Mouse (Mus musculus) kidney, embryonic 16.5 days (tissue): ENCODE data around the gene Pip4k2c. TPM values are rescaled to one million over a fixed set of nuclear protein-coding genes. Genes with fewer than 3 reads are reported as not detected.
A peak's percentile ranks its signal among the peaks of the same experiment; 100 is the strongest.
"Not testable (repeated sequence)": the region's sequence is repeated elsewhere in the genome, so short reads cannot be mapped to it uniquely, and the experiment has no call there.

Experiments used
- ATAC-seq: fragments of 200-750 bp; cut with Nextera tagmentation; 2 replicates; pipeline ENCODE4 v1.8.0; 2017; ENCODE audit warnings: moderate TSS enrichment; ENCODE audit not compliant: low FRiP score, low TSS enrichment
- H3K27ac ChIP-seq: fragments of 300-500 bp; sonication (generic); 2 replicates; pipeline ENCODE4 v1.5.1; 2014; ENCODE audit warnings: low read length
- H3K27me3 ChIP-seq: fragments of 300-500 bp; sonication (generic); 2 replicates; pipeline ENCODE4 v1.6.1; 2014; ENCODE audit warnings: low read length, control low read depth, mixed read lengths; ENCODE audit not compliant: insufficient read depth
- H3K36me3 ChIP-seq: fragments of 300-500 bp; sonication (generic); 2 replicates; pipeline ENCODE4 v1.6.1; 2014; ENCODE audit warnings: low read length, control low read depth, mixed read lengths; ENCODE audit not compliant: insufficient read depth
- H3K4me1 ChIP-seq: fragments of 300-500 bp; sonication (generic); 2 replicates; pipeline ENCODE4 v1.6.1; 2014; ENCODE audit warnings: low read length, control low read depth, mixed read lengths; ENCODE audit not compliant: insufficient read depth
- H3K4me2 ChIP-seq: fragments of 300-500 bp; sonication (generic); replicated peaks from 2 replicates; pipeline ENCODE4 v1.6.1; 2014; ENCODE audit warnings: low read depth, low read length
- H3K4me3 ChIP-seq: fragments of 300-500 bp; sonication (generic); 2 replicates; pipeline ENCODE4 v1.5.1; 2014; ENCODE audit warnings: mild to moderate bottlenecking, low read length
- H3K9ac ChIP-seq: fragments of 300-500 bp; sonication (generic); replicated peaks from 2 replicates; pipeline ENCODE4 v1.6.1; 2014; ENCODE audit warnings: low read length
- H3K9me3 ChIP-seq: fragments of 300-500 bp; sonication (generic); 2 replicates; pipeline ENCODE4 v1.6.1; 2016; ENCODE audit warnings: low read length, control low read depth
- WGBS: fragments of 180-500 bp; shearing (Covaris S2); extraction: QIAGEN DNeasy Blood & Tissue Kit; methylation state at CpG from one replicate; pipeline ENCODE4 v1.1.7; 2014; 5-methylcytosine and 5-hydroxymethylcytosine counted together
- polyA plus RNA-seq: library from polyadenylated mRNA; unstranded; fragments of >200 nt; fragmentation: Nextera tagmentation; extraction: Ambion mirVana; gene quantifications from 2 replicates; pipeline ENCODE4 v1.2.1, GENCODE M21; 2015

Pip4k2c gene
- polyA plus RNA-seq, 1 experiment from 2014 or later, result 50.9 TPM

GRCm38 (mm10) chr10:127198492-127198891 is 12.9 kb downstream of the Pip4k2c start:
- H3K4me1 ChIP-seq, result peaks cover 38% of the 10 kb centered on the region
- 26% methylated on average over 2 of the region's 2 CpGs for WGBS
- peaks cover 43% of the 10 kb centered on the region for H3K36me3 ChIP-seq
- H3K9me3 ChIP-seq, result no peaks in the 10 kb centered on the region
- ATAC-seq, result no peak
- no peak overlapping the region for H3K4me3 ChIP-seq
- peak overlapping the region; percentile 24 for H3K27ac ChIP-seq
- no peaks in the 10 kb centered on the region for H3K27me3 ChIP-seq
- no peak overlapping the region for H3K4me2 ChIP-seq
- no peak overlapping the region for H3K9ac ChIP-seq

- Histone ChIP-seq H3K27me3 (no peaks in the 10 kb centered on the region), H3K4me3 (no peak overlapping the region), H3K9me3 (no peaks in the 10 kb centered on the region), H3K4me2 (no peak overlapping the region), H3K36me3 (peaks cover 40% of the 10 kb centered on the region), H3K9ac (no peak overlapping the region), H3K27ac (0 out of 2 replicates have a peak overlapping the region, but pooled peaks have one; percentile 97), H3K4me1 (peaks cover 38% of the 10 kb centered on the region)
- 76% methylated on average over 11 of the region's 11 CpGs for WGBS
- ATAC-seq, result no peak
These were observed 13.8 kb downstream of the Pip4k2c start for GRCm38 (mm10) chr10:127197505-127198110.

- H3K36me3 ChIP-seq, result peaks cover 40% of the 10 kb centered on the region
- H3K27me3 ChIP-seq, result no peaks in the 10 kb centered on the region
- no peak for ATAC-seq
- peaks cover 38% of the 10 kb centered on the region for H3K4me1 ChIP-seq
- H3K27ac ChIP-seq, result peak overlapping the region; percentile 97; the same call in 1 of the 2 replicates
- no peak overlapping the region for H3K4me3 ChIP-seq
- no peak overlapping the region for H3K4me2 ChIP-seq
- no peak overlapping the region for H3K9ac ChIP-seq
- H3K9me3 ChIP-seq, result no peaks in the 10 kb centered on the region
- WGBS, result 88% methylated on average over 8 of the region's 8 CpGs
These were observed 14.3 kb downstream of the Pip4k2c start for GRCm38 (mm10) chr10:127197104-127197503.

- peak; percentile 79 for ATAC-seq
- H3K9ac ChIP-seq, result peak overlapping the region; percentile 96
- peak overlapping the region; percentile 89 for H3K4me3 ChIP-seq
- H3K27me3 ChIP-seq, result no peaks in the 10 kb centered on the region
- no peaks in the 10 kb centered on the region for H3K9me3 ChIP-seq
- peak overlapping the region; percentile 97 for H3K27ac ChIP-seq
- peaks cover 38% of the 10 kb centered on the region for H3K4me1 ChIP-seq
- peak overlapping the region; percentile 73 for H3K4me2 ChIP-seq
- WGBS, result 6% methylated on average over 5 of the region's 5 CpGs
- peaks cover 39% of the 10 kb centered on the region for H3K36me3 ChIP-seq
These were observed 15.0 kb downstream of the Pip4k2c start for GRCm38 (mm10) chr10:127196392-127196791.

- H3K9me3 ChIP-seq, result no peaks in the 10 kb centered on the region
- peak; percentile 29; the same call in 1 of the 2 replicates for ATAC-seq
- peak within 1 kb of the TSS; percentile 89 for H3K4me3 ChIP-seq
- H3K36me3 ChIP-seq, result peaks cover 39% of the 10 kb centered on the region
- H3K27me3 ChIP-seq, result no peaks in the 10 kb centered on the region
- H3K4me2 ChIP-seq, result peak within 1 kb of the TSS; percentile 73
- H3K9ac ChIP-seq, result peak within 1 kb of the TSS; percentile 96
- under 1% methylated on average over 36 of the region's 47 CpGs for WGBS
- H3K4me1 ChIP-seq, result peaks cover 46% of the 10 kb centered on the region
- H3K27ac ChIP-seq, result peak within 1 kb of the TSS; percentile 97
These were observed 15.9 kb downstream of the Pip4k2c start, which contains the start of gene Dtx3 for GRCm38 (mm10) chr10:127195328-127196129. Gene Dtx3, minus strand, starts transcription at chr10:127195728.

GRCm38 (mm10) chr10:127194428-127195327 is 16.7 kb downstream of the Pip4k2c start:
- peak; percentile 62 for ATAC-seq
- peaks cover 55% of the 10 kb centered on the region for H3K4me1 ChIP-seq
- 5% methylated on average over 22 of the region's 22 CpGs for WGBS
- H3K27me3 ChIP-seq, result no peaks in the 10 kb centered on the region
- no peaks in the 10 kb centered on the region for H3K9me3 ChIP-seq
- peak overlapping the region; percentile 73 for H3K4me2 ChIP-seq
- peak overlapping the region; percentile 96 for H3K9ac ChIP-seq
- H3K27ac ChIP-seq, result peak overlapping the region; percentile 97
- H3K36me3 ChIP-seq, result peaks cover 36% of the 10 kb centered on the region
- H3K4me3 ChIP-seq, result peak overlapping the region; percentile 89

- Histone ChIP-seq H3K27me3 (no peaks in the 10 kb centered on the region), H3K4me1 (peaks cover 58% of the 10 kb centered on the region), H3K4me2 (no peak overlapping the region), H3K9me3 (no peaks in the 10 kb centered on the region), H3K36me3 (peaks cover 20% of the 10 kb centered on the region), H3K9ac (no peak overlapping the region), H3K27ac (no peak overlapping the region), H3K4me3 (no peak overlapping the region)
- no peak for ATAC-seq
- WGBS, result 67% methylated on average over 9 of the region's 9 CpGs
These were observed 18.4 kb downstream of the Pip4k2c start for GRCm38 (mm10) chr10:127193011-127193410.

GRCm38 (mm10) chr10:127192057-127192328 is 19.4 kb downstream of the Pip4k2c start:
- 76% methylated on average over 1 of the region's 1 CpGs for WGBS
- H3K36me3 ChIP-seq, result peaks cover 12% of the 10 kb centered on the region; the same call in 1 of the 2 replicates
- not testable (repeated sequence) for H3K27ac ChIP-seq, H3K9ac ChIP-seq, H3K4me2 ChIP-seq, H3K9me3 ChIP-seq, H3K27me3 ChIP-seq, ATAC-seq, H3K4me3 ChIP-seq
- H3K4me1 ChIP-seq, result peaks cover 61% of the 10 kb centered on the region

GRCm38 (mm10) chr10:127191191-127192056 is 20.0 kb downstream of the Pip4k2c start:
- WGBS, result 77% methylated on average over 19 of the region's 19 CpGs
- Histone ChIP-seq H3K9me3 (no peaks in the 10 kb centered on the region), H3K27me3 (no peaks in the 10 kb centered on the region), H3K4me2 (no peak overlapping the region), H3K9ac (peak overlapping the region; percentile 80; the same call in 1 of the 2 replicates), H3K4me3 (no peak overlapping the region), H3K27ac (peak overlapping the region; percentile 93; the same call in 1 of the 2 replicates), H3K4me1 (peaks cover 55% of the 10 kb centered on the region), H3K36me3 (peaks cover 17% of the 10 kb centered on the region)
- ATAC-seq, result no peak
